Mouse (Mus musculus) limb, embryonic 11.5 days (tissue): ENCODE measurements around the gene Rasl10b. TPM values are rescaled to one million over a fixed set of nuclear protein-coding genes. Genes with fewer than 3 reads are reported as not detected.
A peak's percentile ranks its signal among the peaks of the same experiment; 100 is the strongest.

Experiments used
- ATAC-seq: fragments of 200-750 bp; cut with Nextera tagmentation; 2 replicates; pipeline ENCODE4 v1.8.0; 2017; ENCODE audit warnings: low read depth; ENCODE audit not compliant: insufficient number of reproducible peaks, low FRiP score, low TSS enrichment
- DNase-seq: peaks from one replicate; pipeline ENCODE4 v3.0.0-alpha.2; 2015; ENCODE audit warnings: low spot score
- H3K27ac ChIP-seq: fragments of 300-500 bp; sonication (generic); replicated peaks from 2 replicates; pipeline ENCODE4 v1.5.1; 2014; ENCODE audit warnings: low read depth, mild to moderate bottlenecking, low read length
- H3K27me3 ChIP-seq: fragments of 300-500 bp; sonication (generic); 2 replicates; pipeline ENCODE4 v1.6.1; 2014; ENCODE audit warnings: mild to moderate bottlenecking, low read length, mixed read lengths; ENCODE audit not compliant: control insufficient read depth, insufficient read depth
- H3K36me3 ChIP-seq: fragments of 300-500 bp; sonication (generic); 2 replicates; pipeline ENCODE4 v1.6.1; 2014; ENCODE audit warnings: mild to moderate bottlenecking, low read length, moderate library complexity, mixed read lengths; ENCODE audit not compliant: control insufficient read depth, insufficient read depth
- H3K4me1 ChIP-seq: fragments of 300-500 bp; sonication (generic); 2 replicates; pipeline ENCODE4 v1.6.1; 2014; ENCODE audit warnings: low read length, mixed read lengths; ENCODE audit not compliant: control insufficient read depth, insufficient read depth
- H3K4me2 ChIP-seq: fragments of 300-500 bp; sonication (generic); 2 replicates; pipeline ENCODE4 v1.6.1; 2014; ENCODE audit warnings: low read depth, mild to moderate bottlenecking, moderate library complexity; ENCODE audit not compliant: severe bottlenecking
- H3K4me3 ChIP-seq: fragments of 300-500 bp; sonication (generic); 2 replicates; pipeline ENCODE4 v1.5.1; 2014; ENCODE audit warnings: low read depth, low read length
- H3K9ac ChIP-seq: fragments of 300-500 bp; sonication (generic); 2 replicates; pipeline ENCODE4 v1.6.1; 2014; ENCODE audit warnings: mild to moderate bottlenecking, low read length
- H3K9me3 ChIP-seq: fragments of 300-500 bp; sonication (generic); 2 replicates; pipeline ENCODE4 v1.6.1; 2016; ENCODE audit warnings: low read length; ENCODE audit not compliant: control insufficient read depth
- WGBS: fragments of 180-500 bp; shearing (Covaris S2); extraction: QIAGEN DNeasy Blood & Tissue Kit; methylation state at CpG from one replicate; pipeline ENCODE4 v1.1.7; 2014; 5-methylcytosine and 5-hydroxymethylcytosine counted together
- polyA plus RNA-seq: library from polyadenylated mRNA; unstranded; fragments of >200 nt; fragmentation: Nextera tagmentation; extraction: Ambion mirVana; gene quantifications from 2 replicates; pipeline ENCODE4 v1.2.1, GENCODE M21; 2014

Gene Rasl10b
- polyA plus RNA-seq, 1 experiment from 2014 or later, result 0.88 TPM

GRCm38 (mm10) chr11:83417708-83418107, 8.8 kb downstream of the Rasl10b start:
- Histone ChIP-seq H3K27ac (no peak overlapping the region), H3K36me3 (no peaks in the 10 kb centered on the region), H3K9me3 (no peaks in the 10 kb centered on the region), H3K27me3 (peaks cover 36% of the 10 kb centered on the region), H3K4me1 (0 out of 2 replicates have a peak, but pooled peaks cover 2% of the 10 kb centered on the region), H3K4me2 (no peak overlapping the region), H3K4me3 (no peak overlapping the region), H3K9ac (no peak overlapping the region)
- DNase-seq (no peak), ATAC-seq (no peak)
- 81% methylated on average over 7 of the region's 7 CpGs for WGBS

- Histone ChIP-seq H3K27me3 (peaks cover 36% of the 10 kb centered on the region), H3K4me2 (no peak overlapping the region), H3K9ac (no peak overlapping the region), H3K36me3 (no peaks in the 10 kb centered on the region), H3K27ac (no peak overlapping the region), H3K4me3 (no peak overlapping the region; the same call in 1 of the 2 replicates), H3K9me3 (no peaks in the 10 kb centered on the region), H3K4me1 (0 out of 2 replicates have a peak, but pooled peaks cover 2% of the 10 kb centered on the region)
- WGBS, result 4% methylated on average over 38 of the region's 38 CpGs
- no peak for ATAC-seq
- DNase-seq, result no peak
Observed at GRCm38 (mm10) chr11:83418566-83418965, 9.6 kb downstream of the Rasl10b start.

- DNase-seq (no peak), ATAC-seq (no peak)
- 0 out of 2 replicates have a peak, but pooled peaks cover 2% of the 10 kb centered on the region for H3K4me1 ChIP-seq
- H3K4me3 ChIP-seq, result no peak overlapping the region
- no peak overlapping the region for H3K9ac ChIP-seq
- no peaks in the 10 kb centered on the region for H3K9me3 ChIP-seq
- no peak overlapping the region for H3K27ac ChIP-seq
- WGBS, result 40% methylated on average over 4 of the region's 4 CpGs
- H3K27me3 ChIP-seq, result peaks cover 36% of the 10 kb centered on the region
- H3K4me2 ChIP-seq, result no peak overlapping the region
- H3K36me3 ChIP-seq, result no peaks in the 10 kb centered on the region
Observed at GRCm38 (mm10) chr11:83420338-83420737, 11.4 kb downstream of the Rasl10b start.

GRCm38 (mm10) chr11:83421305-83421704, 12.4 kb downstream of the Rasl10b start:
- Histone ChIP-seq H3K4me2 (no peak overlapping the region), H3K9me3 (no peaks in the 10 kb centered on the region), H3K4me3 (no peak overlapping the region), H3K36me3 (no peaks in the 10 kb centered on the region), H3K4me1 (0 out of 2 replicates have a peak, but pooled peaks cover 2% of the 10 kb centered on the region), H3K27ac (no peak overlapping the region), H3K9ac (no peak overlapping the region), H3K27me3 (peaks cover 38% of the 10 kb centered on the region)
- DNase-seq, result peak; percentile 90
- ATAC-seq, result no peak
- WGBS, result 2% methylated on average over 9 of the region's 9 CpGs

- peak; percentile 88 for DNase-seq
- H3K27ac ChIP-seq, result no peak overlapping the region
- H3K4me1 ChIP-seq, result 0 out of 2 replicates have a peak, but pooled peaks cover 2% of the 10 kb centered on the region
- no peak overlapping the region for H3K9ac ChIP-seq
- H3K9me3 ChIP-seq, result no peaks in the 10 kb centered on the region
- peaks cover 40% of the 10 kb centered on the region for H3K27me3 ChIP-seq
- ATAC-seq, result no peak
- WGBS, result 8% methylated on average over 8 of the region's 8 CpGs
- no peaks in the 10 kb centered on the region for H3K36me3 ChIP-seq
- no peak overlapping the region for H3K4me3 ChIP-seq
- no peak overlapping the region for H3K4me2 ChIP-seq
Observed at GRCm38 (mm10) chr11:83424681-83425080, 15.7 kb downstream of the Rasl10b start.

- no peak overlapping the region; the same call in 1 of the 2 replicates for H3K9ac ChIP-seq
- H3K27ac ChIP-seq, result no peak overlapping the region
- no peaks in the 10 kb centered on the region for H3K9me3 ChIP-seq
- ATAC-seq, result no peak
- no peak overlapping the region for H3K4me3 ChIP-seq
- peaks cover 26% of the 10 kb centered on the region for H3K27me3 ChIP-seq
- no peak for DNase-seq
- H3K4me2 ChIP-seq, result no peak overlapping the region
- 23% methylated on average over 17 of the region's 17 CpGs for WGBS
- 0 out of 2 replicates have a peak, but pooled peaks cover 2% of the 10 kb centered on the region for H3K4me1 ChIP-seq
- H3K36me3 ChIP-seq, result no peaks in the 10 kb centered on the region
Observed at GRCm38 (mm10) chr11:83426964-83427363, 18.0 kb downstream of the Rasl10b start.

- Histone ChIP-seq H3K36me3 (no peaks in the 10 kb centered on the region), H3K27me3 (peaks cover 26% of the 10 kb centered on the region), H3K4me1 (0 out of 2 replicates have a peak, but pooled peaks cover 2% of the 10 kb centered on the region), H3K4me2 (no peak within 1 kb of the TSS), H3K9ac (no peak within 1 kb of the TSS), H3K4me3 (no peak within 1 kb of the TSS), H3K27ac (no peak within 1 kb of the TSS), H3K9me3 (no peaks in the 10 kb centered on the region)
- DNase-seq (no peak), ATAC-seq (no peak)
- 59% methylated on average over 5 of the region's 5 CpGs for WGBS
Observed at GRCm38 (mm10) chr11:83429355-83429754, 20.4 kb downstream of the Rasl10b start, which contains the start of gene Gas2l2. Gene Gas2l2 (minus strand): TSS chr11:83429455.

GRCm38 (mm10) chr11:83432533-83432932, 23.6 kb downstream of the Rasl10b start:
- 80% methylated on average over 2 of the region's 2 CpGs for WGBS
- 0 out of 2 replicates have a peak, but pooled peaks cover 2% of the 10 kb centered on the region for H3K4me1 ChIP-seq
- ATAC-seq (no peak), DNase-seq (no peak)
- no peak overlapping the region for H3K27ac ChIP-seq
- no peak overlapping the region for H3K4me3 ChIP-seq
- H3K27me3 ChIP-seq, result peaks cover 12% of the 10 kb centered on the region
- H3K4me2 ChIP-seq, result no peak overlapping the region
- H3K9ac ChIP-seq, result no peak overlapping the region
- H3K36me3 ChIP-seq, result no peaks in the 10 kb centered on the region
- no peaks in the 10 kb centered on the region for H3K9me3 ChIP-seq

- H3K27me3 ChIP-seq, result peaks cover 15% of the 10 kb centered on the region
- WGBS, result 86% methylated on average over 1 of the region's 1 CpGs
- no peaks in the 10 kb centered on the region; the same call in 1 of the 2 replicates for H3K36me3 ChIP-seq
- no peak for ATAC-seq
- no peak for DNase-seq
- H3K27ac ChIP-seq, result no peak within 1 kb of the TSS
- H3K9ac ChIP-seq, result no peak within 1 kb of the TSS
- H3K4me3 ChIP-seq, result no peak within 1 kb of the TSS
- no peak within 1 kb of the TSS for H3K4me2 ChIP-seq
- H3K9me3 ChIP-seq, result no peaks in the 10 kb centered on the region
- H3K4me1 ChIP-seq, result no peaks in the 10 kb centered on the region
Observed at GRCm38 (mm10) chr11:83437377-83437776, 28.4 kb downstream of the Rasl10b start, which contains the start of gene 1700020L24Rik. Gene 1700020L24Rik (plus strand): TSS chr11:83437677.
